Mouse (Mus musculus): ENCODE data around the gene Fgd1.

GRCm38 (mm10) chrX:151016938-151017877, 28.7 kb upstream of the Fgd1 start, which contains the start of gene Gnl3l:
- TF ChIP-seq CTCF (IDR thresholded peaks at IDR 0.05; ENCODE audit: low read depth, low read length), result 0 out of 2 replicates have a peak, but pooled peaks have one; percentile 31
- no peak for TF ChIP-seq POLR2AphosphoS5 (IDR thresholded peaks at IDR 0.05; ENCODE audit: insufficient replicate concordance, low read depth, low read length)
- TF ChIP-seq TAL1 (conservative IDR thresholded peaks at IDR 0.05; ENCODE audit: low read depth, low read length), result no peak
- no peak for TF ChIP-seq GATA1 (IDR thresholded peaks at IDR 0.05; ENCODE audit: borderline replicate concordance, low read length)
